Comparison of ENCODE assay signal across 27 mouse cellular contexts in the genomic region with DNA sequence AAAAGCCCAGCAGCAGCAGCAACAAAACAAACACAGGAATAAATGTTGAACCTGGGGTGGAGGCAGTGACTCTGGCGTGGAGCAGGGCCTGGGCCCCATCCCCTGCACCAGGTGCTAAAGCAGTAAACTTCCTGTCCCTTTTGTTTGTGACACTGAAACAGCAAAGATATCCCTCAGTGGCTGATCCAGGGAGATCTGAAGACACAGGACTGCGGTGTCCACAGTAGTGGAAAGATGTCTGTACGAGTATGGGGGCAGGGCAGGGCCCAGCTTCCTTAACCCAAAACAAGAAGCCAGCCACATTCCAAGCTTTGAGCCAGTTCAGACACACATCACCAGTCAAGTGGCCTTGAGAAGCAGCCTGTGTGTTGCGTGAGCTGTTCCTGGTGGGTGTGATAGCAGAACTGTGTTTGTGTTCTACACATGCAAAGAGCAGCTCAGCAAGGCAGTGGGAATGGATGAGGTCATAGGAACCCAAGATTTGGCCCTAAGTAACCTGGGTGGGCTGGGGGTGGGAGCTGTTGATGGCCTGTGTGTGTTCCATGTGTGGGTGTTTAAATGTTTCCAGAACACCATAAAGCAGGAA. TPM values are rescaled to one million over a fixed set of nuclear protein-coding genes. Genes with fewer than 3 reads are reported as not detected.
DNase-seq lines count a peak whose midpoint lies in the region; ATAC-seq lines count a peak whose summit lies in the region.
"Had no signal": no experiment of that assay in that cellular context is flagged by ENCODE, and none has a peak within 500 bp of the region (broad histone marks: within the 10 kb centered on the region; RNA-seq: fewer than 3 reads in every experiment).

No protein-coding gene starts in this region.

- H3K36me3 ChIP-seq in midbrain, embryonic 16.5 days (ENCODE audit: control insufficient read depth, insufficient read depth, low read length) = no peaks in the 10 kb centered on the region
- H3K36me3 ChIP-seq: embryonic facial prominence, embryonic 12.5 days; forebrain, embryonic 12.5 days; heart, embryonic 12.5 days; hindbrain, embryonic 10.5 days; liver, embryonic 13.5 days; midbrain, embryonic 12.5 days had no signal

- peak; percentile 8 for DNase-seq in ovary, adult 18-20 months (ENCODE audit: low spot score)
- DNase-seq in ovary, postnatal 36 days (ENCODE audit: low spot score) = no peak
- DNase-seq in ZHBTc4 (ENCODE audit: low read depth, low spot score) = peak; percentile 25
- DNase-seq in induced T-regulatory cell, adult 2 months (ENCODE audit: low read depth) = peak; percentile 30
- DNase-seq in thymus, postnatal 14 days = peak; percentile 42
- DNase-seq: adrenal gland, postnatal 36 days; cerebellum, adult 18-20 months; cerebellum, postnatal 14 days; heart, postnatal 10 days; kidney, postnatal 36 days; liver, embryonic 13.5 days; lung, adult 2 months; right cerebral cortex, postnatal 14 days; spleen, adult 18-20 months had no signal

- no peak overlapping the region for H3K4me2 ChIP-seq in midbrain, embryonic 16.5 days (ENCODE audit: low read length)
- H3K4me2 ChIP-seq: embryonic facial prominence, embryonic 12.5 days; forebrain, embryonic 12.5 days; heart, embryonic 12.5 days; liver, embryonic 13.5 days; midbrain, embryonic 12.5 days had no signal

- H3K9ac ChIP-seq in midbrain, embryonic 16.5 days (ENCODE audit: low read depth, low read length) = no peak overlapping the region
- H3K9ac ChIP-seq: embryonic facial prominence, embryonic 12.5 days; forebrain, embryonic 12.5 days; heart, embryonic 12.5 days; liver, embryonic 13.5 days; midbrain, embryonic 12.5 days had no signal

- no peak overlapping the region for H3K4me3 ChIP-seq in midbrain, embryonic 16.5 days (ENCODE audit: low read depth, low read length)
- H3K4me3 ChIP-seq: embryonic facial prominence, embryonic 12.5 days; erythroblast, embryonic 14.5 days; forebrain, embryonic 12.5 days; heart, embryonic 12.5 days; hindbrain, embryonic 10.5 days; liver, embryonic 13.5 days; midbrain, embryonic 12.5 days had no signal

- 81% methylated on average over 4 of the region's 4 CpGs for WGBS in midbrain, embryonic 16.5 days

- H3K27me3 ChIP-seq in midbrain, embryonic 16.5 days (ENCODE audit: control insufficient read depth, insufficient read depth, low read depth, low read length) = no peaks in the 10 kb centered on the region
- H3K27me3 ChIP-seq: embryonic facial prominence, embryonic 12.5 days; forebrain, embryonic 12.5 days; heart, embryonic 12.5 days; liver, embryonic 13.5 days; midbrain, embryonic 12.5 days had no signal

- no peak overlapping the region for H3K27ac ChIP-seq in midbrain, embryonic 16.5 days (ENCODE audit: low read length)
- H3K27ac ChIP-seq: embryonic facial prominence, embryonic 12.5 days; forebrain, embryonic 12.5 days; hindbrain, embryonic 10.5 days; hindbrain, postnatal 0 days; liver, embryonic 13.5 days; macrophage; midbrain, embryonic 12.5 days had no signal

- no peaks in the 10 kb centered on the region for H3K9me3 ChIP-seq in midbrain, embryonic 16.5 days (replicated peaks; ENCODE audit: control insufficient read depth, low read length, poor library complexity, severe bottlenecking)
- H3K9me3 ChIP-seq: embryonic facial prominence, embryonic 12.5 days; forebrain, embryonic 12.5 days; heart, embryonic 12.5 days; hindbrain, embryonic 10.5 days; liver, embryonic 13.5 days; midbrain, embryonic 12.5 days had no signal

- H3K4me1 ChIP-seq in midbrain, embryonic 16.5 days (ENCODE audit: control insufficient read depth, insufficient read depth, low read length) = no peaks in the 10 kb centered on the region

- no peak for ATAC-seq in megakaryocyte-erythroid progenitor cell, adult 5-6 weeks (replicated peaks; ENCODE audit: low FRiP score, low TSS enrichment, poor library complexity, severe bottlenecking)
- no peak for ATAC-seq in erythroblast, adult 5-6 weeks (replicated peaks; ENCODE audit: low FRiP score, poor library complexity, severe bottlenecking)
- no peak for ATAC-seq in midbrain, embryonic 16.5 days
- ATAC-seq: CD4-positive, CD25-positive, alpha-beta regulatory T cell, adult 4 months; hindbrain, postnatal 0 days had no signal

RNA-seq across cellular contexts. Expression of gene Slco4a1, which starts 20.6 kb away (rescaled TPM):
- 2.2 TPM in 1 of 2 replicates, not detected in the other for total RNA-seq in megakaryocyte-erythroid progenitor cell, adult 5-6 weeks (2014; fragmentation: Nextera tagmentation)
- 0.80 and 1.5 TPM in 2 replicates for total RNA-seq in megakaryocyte-erythroid progenitor cell, adult 5-6 weeks (2017)
- 4.4 and 4.6 TPM in 2 replicates for total RNA-seq in erythroblast, adult 5-6 weeks (2015; ENCODE audit: low replicate concordance)
- 2.4 and 3.2 TPM in 2 replicates for total RNA-seq in erythroblast, adult 5-6 weeks (2017; ENCODE audit: low replicate concordance)
- polyA plus RNA-seq in midbrain, embryonic 16.5 days (2015; fragmentation: Nextera tagmentation; extraction: Ambion mirVana) = 1.7 and 2.4 TPM in 2 replicates
- total RNA-seq: gastrocnemius, adult 18-20 months had no signal
